ENCODE assay signal across 12 mouse cellular contexts in the genomic region with DNA sequence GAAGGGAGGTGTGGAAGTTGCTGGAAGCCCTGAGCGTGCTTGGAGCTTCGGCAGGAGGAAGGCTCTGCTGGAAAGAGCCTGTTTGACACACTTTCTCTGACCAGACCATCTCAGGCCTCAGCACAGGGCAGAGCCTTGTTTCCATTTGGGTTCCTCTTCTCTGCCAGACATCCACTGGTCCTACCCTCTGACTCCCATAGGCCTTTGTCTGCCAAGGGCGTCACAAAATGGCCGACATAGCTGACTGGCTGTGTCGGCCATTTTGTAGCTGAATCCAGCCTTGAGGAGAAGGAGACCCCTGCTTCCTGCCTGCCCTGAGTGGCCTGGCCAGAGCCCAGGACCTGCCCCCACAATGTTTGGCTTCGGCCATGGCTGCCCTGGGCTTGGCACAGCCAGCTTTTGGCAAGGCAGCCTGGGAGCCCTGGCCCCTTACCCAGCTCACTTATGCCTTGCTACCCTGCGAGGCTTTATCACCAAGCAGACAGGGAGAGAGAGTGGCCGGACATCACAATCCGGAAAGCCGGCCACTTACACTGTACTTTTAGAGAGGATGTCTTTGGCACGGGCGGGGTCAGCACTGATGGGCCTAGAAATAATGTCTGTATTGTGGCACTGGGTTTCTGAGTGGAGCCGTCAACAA. TPM values are rescaled to one million over a fixed set of nuclear protein-coding genes. Genes with fewer than 3 reads are reported as not detected.
DNase-seq lines count a peak whose midpoint lies in the region; ATAC-seq and TF ChIP-seq lines count a peak whose summit lies in the region.
"Had no signal": no experiment of that assay in that cellular context is flagged by ENCODE, and none has a peak within 500 bp of the region (broad histone marks: within the 10 kb centered on the region; RNA-seq: fewer than 3 reads in every experiment).

No protein-coding gene starts in this region.

- TF ChIP-seq EP300 in heart, postnatal 0 days (IDR thresholded peaks at IDR 0.05; ENCODE audit: low read depth) = no peak
- no peak for TF ChIP-seq EP300 in liver, embryonic 14.5 days (IDR thresholded peaks at IDR 0.05; ENCODE audit: low read depth)

- TF ChIP-seq POLR2A in cerebellum, adult 2 months (IDR thresholded peaks at IDR 0.05; ENCODE audit: borderline replicate concordance, insufficient read depth, low read length) = no peak

- H3K27ac ChIP-seq in heart, postnatal 0 days (ENCODE audit: low read depth) = peak overlapping the region; percentile 52; the same call in 1 of the 2 replicates
- H3K27ac ChIP-seq in liver, embryonic 14.5 days = no peak overlapping the region
- H3K27ac ChIP-seq in liver, embryonic 11.5 days (ENCODE audit: low read depth, low read length) = no peak overlapping the region
- peak overlapping the region; percentile 90 for H3K27ac ChIP-seq in cerebellum, adult 2 months (ENCODE audit: insufficient read depth, low read length)
- H3K27ac ChIP-seq in hindbrain, embryonic 15.5 days (replicated peaks) = peak overlapping the region; percentile 78

- no peak overlapping the region for H3K4me2 ChIP-seq in heart, postnatal 0 days (ENCODE audit: low read depth, low read length)
- no peak overlapping the region for H3K4me2 ChIP-seq in liver, embryonic 14.5 days (ENCODE audit: low read depth)
- no peak overlapping the region for H3K4me2 ChIP-seq in liver, embryonic 11.5 days
- no peak overlapping the region for H3K4me2 ChIP-seq in hindbrain, embryonic 15.5 days
- H3K4me2 ChIP-seq: heart, embryonic 12.5 days had no signal

- H3K4me3 ChIP-seq in heart, postnatal 0 days (ENCODE audit: low read depth, low read length) = no peak overlapping the region
- H3K4me3 ChIP-seq in liver, embryonic 14.5 days (ENCODE audit: insufficient read depth in 1 of 2, low read depth in 2 of 2, low read length in 2 of 2) = no peak overlapping the region
- no peak overlapping the region for H3K4me3 ChIP-seq in liver, embryonic 11.5 days (ENCODE audit: low read depth, low read length)
- H3K4me3 ChIP-seq in cerebellum, adult 2 months (replicated peaks; ENCODE audit: insufficient read depth, low read depth, low read length) = no peak overlapping the region
- H3K4me3 ChIP-seq in hindbrain, embryonic 15.5 days = no peak overlapping the region
- H3K4me3 ChIP-seq: erythroblast, embryonic 14.5 days; heart, embryonic 12.5 days had no signal

- H3K27me3 ChIP-seq in heart, postnatal 0 days (ENCODE audit: control insufficient read depth, insufficient read depth, low read length) = no peaks in the 10 kb centered on the region
- H3K27me3 ChIP-seq in liver, embryonic 14.5 days (ENCODE audit: control insufficient read depth, insufficient read depth, low read length) = no peaks in the 10 kb centered on the region
- H3K27me3 ChIP-seq in liver, embryonic 11.5 days (replicated peaks; ENCODE audit: control insufficient read depth, insufficient read depth, low read length) = no peaks in the 10 kb centered on the region
- no peaks in the 10 kb centered on the region for H3K27me3 ChIP-seq in cerebellum, adult 2 months (ENCODE audit: control insufficient read depth, insufficient read depth, low read length)
- H3K27me3 ChIP-seq in hindbrain, embryonic 15.5 days = no peaks in the 10 kb centered on the region

- no peaks in the 10 kb centered on the region for H3K9me3 ChIP-seq in heart, postnatal 0 days (replicated peaks; ENCODE audit: control insufficient read depth, low read length)
- no peaks in the 10 kb centered on the region for H3K9me3 ChIP-seq in liver, embryonic 14.5 days (ENCODE audit: control insufficient read depth, low read length)
- no peaks in the 10 kb centered on the region for H3K9me3 ChIP-seq in liver, embryonic 11.5 days (ENCODE audit: control insufficient read depth, low read length)
- H3K9me3 ChIP-seq in hindbrain, embryonic 15.5 days = no peaks in the 10 kb centered on the region
- H3K9me3 ChIP-seq: heart, embryonic 12.5 days had no signal

- ATAC-seq in heart, postnatal 0 days (ENCODE audit: insufficient read depth, low read depth) = no peak
- ATAC-seq in liver, embryonic 14.5 days (ENCODE audit: insufficient read depth) = no peak
- no peak for ATAC-seq in liver, embryonic 11.5 days (replicated peaks; ENCODE audit: low FRiP score)
- no peak for ATAC-seq in hindbrain, embryonic 15.5 days (ENCODE audit: low FRiP score, low read depth)

- intact Hi-C loops in heart, postnatal 14 days (cut with DNase I) = no loop called here

- peaks cover 98% of the 10 kb centered on the region for H3K36me3 ChIP-seq in heart, postnatal 0 days (replicated peaks; ENCODE audit: control insufficient read depth, insufficient read depth, low read length)
- no peaks in the 10 kb centered on the region for H3K36me3 ChIP-seq in liver, embryonic 14.5 days (replicated peaks; ENCODE audit: control insufficient read depth, insufficient read depth, low read depth)
- H3K36me3 ChIP-seq in liver, embryonic 11.5 days (ENCODE audit: control insufficient read depth, insufficient read depth, low read length) = no peaks in the 10 kb centered on the region
- peaks cover 61% of the 10 kb centered on the region for H3K36me3 ChIP-seq in hindbrain, embryonic 15.5 days

- 77% methylated on average over 13 of the region's 13 CpGs for WGBS in heart, postnatal 0 days
- WGBS in liver, embryonic 14.5 days (ENCODE audit: insufficient replicate concordance) = 76% methylated on average over 13 of the region's 13 CpGs
- WGBS in liver, embryonic 11.5 days = 89% methylated on average over 13 of the region's 13 CpGs
- 19% methylated on average over 13 of the region's 13 CpGs for WGBS in cerebellum, adult 2 months
- WGBS in hindbrain, embryonic 15.5 days = 84% methylated on average over 13 of the region's 13 CpGs

- H3K4me1 ChIP-seq in heart, postnatal 0 days (ENCODE audit: control insufficient read depth, insufficient read depth) = peaks cover 12% of the 10 kb centered on the region; the same call in 1 of the 2 replicates
- H3K4me1 ChIP-seq in liver, embryonic 14.5 days (replicated peaks; ENCODE audit: control insufficient read depth in 2 of 2, insufficient read depth in 2 of 2, low read length in 1 of 2) = no peaks in the 10 kb centered on the region
- H3K4me1 ChIP-seq in liver, embryonic 11.5 days (replicated peaks; ENCODE audit: control insufficient read depth, insufficient read depth, low read length) = no peaks in the 10 kb centered on the region
- peaks cover 64% of the 10 kb centered on the region for H3K4me1 ChIP-seq in cerebellum, adult 2 months (ENCODE audit: control insufficient read depth, insufficient read depth, low read length)
- H3K4me1 ChIP-seq in hindbrain, embryonic 15.5 days (replicated peaks) = peaks cover 50% of the 10 kb centered on the region
- H3K4me1 ChIP-seq: heart, embryonic 12.5 days had no signal

- no peak for TF ChIP-seq CTCF in heart, postnatal 0 days (IDR thresholded peaks at IDR 0.05; ENCODE audit: low read depth)
- 0 out of 2 replicates have a peak, but pooled peaks have one; percentile 3 for TF ChIP-seq CTCF in liver, embryonic 14.5 days (IDR thresholded peaks at IDR 0.05; ENCODE audit: low read depth)
- TF ChIP-seq CTCF in cerebellum, adult 2 months (IDR thresholded peaks at IDR 0.05; ENCODE audit: borderline replicate concordance, insufficient read depth, low read depth, low read length) = no peak

- DNase-seq in heart, postnatal 0 days (ENCODE audit: low spot score) = no peak
- no peak for DNase-seq in heart, postnatal 14 days
- no peak for DNase-seq in liver, embryonic 14.5 days (ENCODE audit: low read depth in 3 of 3, low spot score in 3 of 3)
- no peak for DNase-seq in liver, embryonic 11.5 days (ENCODE audit: low spot score)
- peak; percentile 64 to 65 for DNase-seq in cerebellum, adult 2 months
- DNase-seq in frontal cortex, postnatal 25 days (ENCODE audit: low spot score in 2 of 2) = no peak
- DNase-seq in right cerebral cortex, postnatal 25 days = no peak
- DNase-seq: lung, postnatal 4 days; thymus, adult 2 months had no signal

- H3K9ac ChIP-seq in heart, postnatal 0 days (replicated peaks; ENCODE audit: low read depth, low read length) = no peak overlapping the region
- no peak overlapping the region for H3K9ac ChIP-seq in liver, embryonic 14.5 days (replicated peaks)
- no peak overlapping the region for H3K9ac ChIP-seq in liver, embryonic 11.5 days (ENCODE audit: low read depth, low read length)
- no peak overlapping the region for H3K9ac ChIP-seq in hindbrain, embryonic 15.5 days
- H3K9ac ChIP-seq: heart, embryonic 12.5 days had no signal

RNA-seq across cellular contexts. Expression of a gene that starts 34.8 kb away (rescaled TPM):
- 11.6 and 18.5 TPM in 2 replicates for total RNA-seq in heart, postnatal 0 days (2014; rRNA removed; ENCODE audit: low replicate concordance)
- 31.4 and 33.4 TPM in 2 replicates for polyA plus RNA-seq in heart, postnatal 0 days (2015; fragmentation: Nextera tagmentation; extraction: Ambion mirVana)
- 10 to 100 TPM; 50.7 to 60.1 TPM for total RNA-seq in heart, postnatal 14 days (2021)
- polyA plus RNA-seq in liver, embryonic 14.5 days (2012; rRNA removed) = 1.3 and 4.4 TPM in 2 replicates
- polyA plus RNA-seq in liver, embryonic 14.5 days (2014; fragmentation: Nextera tagmentation; extraction: Ambion mirVana) = 6.9 and 8.0 TPM in 2 replicates
- 2.5 and 3.4 TPM in 2 replicates for polyA plus RNA-seq in liver, embryonic 11.5 days (2014; fragmentation: Nextera tagmentation; extraction: Ambion mirVana)
- 1.1 and 1.5 TPM in 2 replicates for polyA plus RNA-seq in cerebellum, adult 2 months (2012; rRNA removed)
- polyA plus RNA-seq in hindbrain, embryonic 15.5 days (2015; fragmentation: Nextera tagmentation; extraction: Ambion mirVana) = 1.6 and 2.1 TPM in 2 replicates
- polyA plus RNA-seq: erythroblast, embryonic 14.5 days had no signal

Comparison
In these comparisons a context has a peak if more than half of its experiments do, and no peak if none do; other contexts are left out.
1. DNase-seq: peak in cerebellum, adult 2 months (2 of 2); none in heart, postnatal 0 days (single experiment), heart, postnatal 14 days (0 of 2), liver, embryonic 14.5 days (0 of 3), liver, embryonic 11.5 days (single experiment), frontal cortex, postnatal 25 days (0 of 2) and right cerebral cortex, postnatal 25 days (single experiment).
2. H3K27ac ChIP-seq: peak in heart, postnatal 0 days (single experiment), cerebellum, adult 2 months (single experiment) and hindbrain, embryonic 15.5 days (single experiment); none in liver, embryonic 14.5 days (single experiment) and liver, embryonic 11.5 days (single experiment).